Mouse (Mus musculus): Measurements from ENCODE around the gene Card19. TPM values are rescaled to one million over a fixed set of nuclear protein-coding genes. Genes with fewer than 3 reads are reported as not detected.

Gene Card19
- total and polyA plus RNA-seq, 2 experiments from 2014 or later, result 136 to 188 TPM

DNA sequence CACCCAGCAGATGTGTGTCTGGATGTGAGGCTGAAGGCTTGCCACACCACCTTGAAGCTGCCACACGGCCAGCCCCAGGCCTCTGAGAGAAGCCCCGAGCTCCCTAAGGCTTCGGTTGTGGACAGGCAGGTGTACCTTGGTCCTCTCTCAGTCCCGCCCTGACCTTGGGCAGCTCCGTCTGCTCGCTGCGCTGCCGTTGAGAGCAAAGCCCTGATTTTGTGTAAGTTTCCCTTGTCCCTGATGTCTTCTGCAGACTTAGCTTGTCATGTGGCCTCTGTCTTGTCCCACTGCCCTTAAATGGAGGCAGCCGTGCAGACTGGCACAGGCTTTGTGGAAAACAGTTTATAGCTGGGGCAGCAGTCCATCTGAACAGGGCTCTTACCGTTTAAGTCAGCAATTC lies 61.8 kb downstream of the Card19 start:
- H3K9me3 ChIP-seq (replicated peaks; ENCODE audit: control insufficient read depth, low read length), result 0 out of 2 replicates have a peak, but pooled peaks cover 6% of the 10 kb centered on the region
- DNase-seq (ENCODE audit: low spot score) (peak; percentile 10), ATAC-seq (ENCODE audit: insufficient read depth, low read depth) (no peak)
- no peak overlapping the region for H3K27ac ChIP-seq (ENCODE audit: low read depth)
- H3K4me1 ChIP-seq (ENCODE audit: control insufficient read depth, insufficient read depth), result 0 out of 2 replicates have a peak, but pooled peaks cover 12% of the 10 kb centered on the region
- H3K4me3 ChIP-seq (ENCODE audit: low read depth, low read length), result no peak overlapping the region
- H3K4me2 ChIP-seq (ENCODE audit: low read depth, low read length), result 0 out of 2 replicates have a peak overlapping the region, but pooled peaks have one; percentile 15
- no peaks in the 10 kb centered on the region for H3K36me3 ChIP-seq (replicated peaks; ENCODE audit: control insufficient read depth, insufficient read depth, low read length)
- H3K9ac ChIP-seq (replicated peaks; ENCODE audit: low read depth, low read length), result peak overlapping the region; percentile 1; the same call in 1 of the 2 replicates
- no peak for TF ChIP-seq CTCF (IDR thresholded peaks at IDR 0.05; ENCODE audit: low read depth)
- TF ChIP-seq EP300 (IDR thresholded peaks at IDR 0.05; ENCODE audit: low read depth), result no peak
- peaks cover 7% of the 10 kb centered on the region; the same call in 1 of the 2 replicates for H3K27me3 ChIP-seq (ENCODE audit: control insufficient read depth, insufficient read depth, low read length)
- 55% methylated on average over 10 of the region's 10 CpGs for WGBS

Other genes starting within 250 kb of the Card19 start
- 110 and 112 TPM in 2 replicates for gene Fam120a, start 248.0 kb downstream of the Card19 start, total RNA-seq (2014; rRNA removed; ENCODE audit: low replicate concordance)
- 13.4 and 13.9 TPM in 2 replicates for gene Fam120a, start 248.0 kb downstream of the Card19 start, polyA plus RNA-seq (2015; fragmentation: Nextera tagmentation; extraction: Ambion mirVana)
- gene Wnk2, start 68.0 kb downstream of the Card19 start, total RNA-seq (2014; rRNA removed; ENCODE audit: low replicate concordance), result 5.4 and 5.5 TPM in 2 replicates
- gene Wnk2, start 68.0 kb downstream of the Card19 start, polyA plus RNA-seq (2015; fragmentation: Nextera tagmentation; extraction: Ambion mirVana), result 1.5 TPM in 2 replicates
- gene Ninj1, start 28.6 kb downstream of the Card19 start, total RNA-seq (2014; rRNA removed; ENCODE audit: low replicate concordance), result 75.3 and 102 TPM in 2 replicates
- gene Ninj1, start 28.6 kb downstream of the Card19 start, polyA plus RNA-seq (2015; fragmentation: Nextera tagmentation; extraction: Ambion mirVana), result 94.6 and 97.2 TPM in 2 replicates
- gene Susd3, start 32.7 kb upstream of the Card19 start, total RNA-seq (2014; rRNA removed; ENCODE audit: low replicate concordance), result 0.43 and 0.46 TPM in 2 replicates
- gene Susd3, start 32.7 kb upstream of the Card19 start, polyA plus RNA-seq (2015; fragmentation: Nextera tagmentation; extraction: Ambion mirVana), result 0.75 and 0.99 TPM in 2 replicates
- 0.93 and 1.6 TPM in 2 replicates for gene Fgd3, start 104.3 kb upstream of the Card19 start, total RNA-seq (2014; rRNA removed; ENCODE audit: low replicate concordance)
- 0.04 and 0.05 TPM in 2 replicates for gene Fgd3, start 104.3 kb upstream of the Card19 start, polyA plus RNA-seq (2015; fragmentation: Nextera tagmentation; extraction: Ambion mirVana)
- gene Bicd2, start 125.5 kb upstream of the Card19 start, total RNA-seq (2014; rRNA removed; ENCODE audit: low replicate concordance), result 54.2 and 62.6 TPM in 2 replicates
- gene Bicd2, start 125.5 kb upstream of the Card19 start, polyA plus RNA-seq (2015; fragmentation: Nextera tagmentation; extraction: Ambion mirVana), result 43.5 and 45.4 TPM in 2 replicates
- 8.0 and 22.3 TPM in 2 replicates for gene Ippk, start 205.2 kb upstream of the Card19 start, total RNA-seq (2014; rRNA removed; ENCODE audit: low replicate concordance)
- 8.2 and 9.3 TPM in 2 replicates for gene Ippk, start 205.2 kb upstream of the Card19 start, polyA plus RNA-seq (2015; fragmentation: Nextera tagmentation; extraction: Ambion mirVana)